8 mouse cellular contexts compared by ENCODE assay signal in the genomic region with DNA sequence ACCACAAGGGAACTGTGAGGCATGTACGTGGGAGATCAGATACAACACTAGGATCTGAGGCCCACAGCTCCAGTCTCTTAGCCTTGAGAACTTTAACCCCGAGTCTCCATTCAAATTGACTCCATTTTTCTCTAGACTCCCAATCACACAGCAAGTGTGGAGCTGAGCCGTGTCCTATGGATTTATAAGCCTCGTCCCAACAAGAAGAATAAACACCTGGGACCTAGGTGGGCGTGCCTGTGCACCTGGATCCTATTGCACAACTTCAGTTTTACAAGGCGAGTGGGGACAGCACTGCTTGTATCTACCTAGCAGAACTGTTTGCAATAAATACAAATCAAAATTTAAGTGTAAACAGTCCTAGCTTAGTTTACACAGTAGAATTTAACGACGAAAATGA. TPM values are rescaled to one million over a fixed set of nuclear protein-coding genes. Genes with fewer than 3 reads are reported as not detected.
DNase-seq lines count a peak whose midpoint lies in the region; ATAC-seq and TF ChIP-seq lines count a peak whose summit lies in the region.

No protein-coding gene starts in this region.

- ATAC-seq in cerebellum, adult (ENCODE audit: insufficient number of reproducible peaks, low FRiP score, low TSS enrichment): no peak
- no peak for ATAC-seq in liver, embryonic 12.5 days

- peak overlapping the region; percentile 39; the same call in 1 of the 2 replicates for H3K27ac ChIP-seq in cerebellum, adult 2 months (ENCODE audit: insufficient read depth, low read length)
- peak overlapping the region; percentile 74 for H3K27ac ChIP-seq in liver, embryonic 12.5 days

- no peaks in the 10 kb centered on the region for H3K27me3 ChIP-seq in cerebellum, adult 2 months (ENCODE audit: control insufficient read depth, insufficient read depth, low read length)
- no peaks in the 10 kb centered on the region for H3K27me3 ChIP-seq in liver, embryonic 12.5 days (replicated peaks)

- H3K4me3 ChIP-seq in cerebellum, adult 2 months (replicated peaks; ENCODE audit: insufficient read depth, low read depth, low read length): peak overlapping the region; percentile 77
- H3K4me3 ChIP-seq in liver, embryonic 12.5 days: peak overlapping the region; percentile 69

- TF ChIP-seq POLR2A in cerebellum, adult 2 months (IDR thresholded peaks at IDR 0.05; ENCODE audit: borderline replicate concordance, insufficient read depth, low read length): no peak

- no peak for DNase-seq in cerebellum, adult 2 months
- DNase-seq in thymus, postnatal 14 days: peak; percentile 12
- DNase-seq in thymus, postnatal 10 days (ENCODE audit: low spot score in 2 of 2): no peak
- DNase-seq in ovary, postnatal 10 days (ENCODE audit: low spot score): no peak
- DNase-seq in left cerebral cortex, postnatal 25 days (ENCODE audit: low spot score in 2 of 2): no peak
- no peak for DNase-seq in right cerebral cortex, adult 18-20 months

- intact Hi-C loops in left cerebral cortex, postnatal 25 days (cut with DNase I): no loop called here

- H3K4me2 ChIP-seq in liver, embryonic 12.5 days: peak overlapping the region; percentile 87

- H3K9me3 ChIP-seq in liver, embryonic 12.5 days (replicated peaks): no peaks in the 10 kb centered on the region

- 13% methylated on average over 8 of the region's 8 CpGs for WGBS in cerebellum, adult 2 months
- WGBS in liver, embryonic 12.5 days (ENCODE audit: insufficient replicate concordance): 13% methylated on average over 8 of the region's 8 CpGs

- H3K4me1 ChIP-seq in cerebellum, adult 2 months (ENCODE audit: control insufficient read depth, insufficient read depth, low read length): peaks cover 2% of the 10 kb centered on the region; the same call in 1 of the 2 replicates
- peaks cover 25% of the 10 kb centered on the region for H3K4me1 ChIP-seq in liver, embryonic 12.5 days

- H3K36me3 ChIP-seq in liver, embryonic 12.5 days: peaks cover 62% of the 10 kb centered on the region

- no peak for TF ChIP-seq CTCF in cerebellum, adult 2 months (IDR thresholded peaks at IDR 0.05; ENCODE audit: borderline replicate concordance, insufficient read depth, low read depth, low read length)

- H3K9ac ChIP-seq in liver, embryonic 12.5 days: peak overlapping the region; percentile 76

RNA-seq across cellular contexts. Expression of a gene that starts 0.9 kb away (rescaled TPM):
- 19.4 and 21.4 TPM in 2 replicates for polyA plus RNA-seq in cerebellum, adult 2 months (2012; rRNA removed)
- polyA plus RNA-seq in liver, embryonic 12.5 days (2016; fragmentation: Nextera tagmentation; extraction: Ambion mirVana): 5.1 and 5.6 TPM in 2 replicates
- total RNA-seq in left cerebral cortex, postnatal 25 days (2021): 10 to 100 TPM; 15.6 to 16.0 TPM

RNA-seq across cellular contexts. Expression of a gene that starts 17.5 kb away (rescaled TPM):
- polyA plus RNA-seq in cerebellum, adult 2 months (2012; rRNA removed): 81.8 and 97.8 TPM in 2 replicates
- 17.1 and 17.3 TPM in 2 replicates for polyA plus RNA-seq in liver, embryonic 12.5 days (2016; fragmentation: Nextera tagmentation; extraction: Ambion mirVana)
- 10 to 100 TPM; 38.4 to 45.3 TPM for total RNA-seq in left cerebral cortex, postnatal 25 days (2021)

RNA-seq across cellular contexts. Expression of a gene that starts 19.6 kb away (rescaled TPM):
- 57.7 and 61.0 TPM in 2 replicates for polyA plus RNA-seq in cerebellum, adult 2 months (2012; rRNA removed)
- polyA plus RNA-seq in liver, embryonic 12.5 days (2016; fragmentation: Nextera tagmentation; extraction: Ambion mirVana): 5.1 and 6.8 TPM in 2 replicates
- 10 to 100 TPM; 47.1 to 50.5 TPM for total RNA-seq in left cerebral cortex, postnatal 25 days (2021)

RNA-seq across cellular contexts. Expression of a gene that starts 29.1 kb away (rescaled TPM):
- polyA plus RNA-seq in cerebellum, adult 2 months (2012; rRNA removed): 1.0 and 1.2 TPM in 2 replicates
- 150 and 158 TPM in 2 replicates for polyA plus RNA-seq in liver, embryonic 12.5 days (2016; fragmentation: Nextera tagmentation; extraction: Ambion mirVana)
- 1 to 10 TPM; 1.5 TPM for total RNA-seq in left cerebral cortex, postnatal 25 days (2021)

RNA-seq across cellular contexts. Expression of a gene that starts 47.8 kb away (rescaled TPM):
- 167 and 188 TPM in 2 replicates for polyA plus RNA-seq in cerebellum, adult 2 months (2012; rRNA removed)
- polyA plus RNA-seq in liver, embryonic 12.5 days (2016; fragmentation: Nextera tagmentation; extraction: Ambion mirVana): 5.8 and 6.5 TPM in 2 replicates
- total RNA-seq in left cerebral cortex, postnatal 25 days (2021): 100 to 1,000 TPM; 128 to 147 TPM
